Mouse (Mus musculus) erythroblast, adult 5-6 weeks (primary cell): Measurements from ENCODE around the gene Gm43638. TPM values are rescaled to one million over a fixed set of nuclear protein-coding genes. Genes with fewer than 3 reads are reported as not detected.
"Not testable (repeated sequence)": the region's sequence is repeated elsewhere in the genome, so short reads cannot be mapped to it uniquely, and the experiment has no call there.

ENCODE experiments used
- ATAC-seq: replicated peaks from 2 replicates; pipeline ENCODE4 v1.8.0; 2016; ENCODE audit warnings: moderate number of reproducible peaks, mild to moderate bottlenecking, moderate TSS enrichment, inconsistent platforms; ENCODE audit not compliant: poor library complexity, low FRiP score, severe bottlenecking
- total RNA-seq, 2 experiments: library from RNA; stranded (forward) in 1 of 2; stranded (reverse) in 1 of 2; fragments of 150-400 nt in 1 of 2; fragments of 200-764, 138-1000 nt in 1 of 2; gene quantifications; 2 replicates each; pipeline versions ENCODE4 v1.2.3 to v1.2.4; 2015 to 2017; ENCODE audit warnings: low replicate concordance in 2 of 2

Gm43638 gene
- total RNA-seq (2015; ENCODE audit: low replicate concordance) (not detected in 2 replicates), total RNA-seq (2017; ENCODE audit: low replicate concordance) (not detected in 2 replicates)

DNA sequence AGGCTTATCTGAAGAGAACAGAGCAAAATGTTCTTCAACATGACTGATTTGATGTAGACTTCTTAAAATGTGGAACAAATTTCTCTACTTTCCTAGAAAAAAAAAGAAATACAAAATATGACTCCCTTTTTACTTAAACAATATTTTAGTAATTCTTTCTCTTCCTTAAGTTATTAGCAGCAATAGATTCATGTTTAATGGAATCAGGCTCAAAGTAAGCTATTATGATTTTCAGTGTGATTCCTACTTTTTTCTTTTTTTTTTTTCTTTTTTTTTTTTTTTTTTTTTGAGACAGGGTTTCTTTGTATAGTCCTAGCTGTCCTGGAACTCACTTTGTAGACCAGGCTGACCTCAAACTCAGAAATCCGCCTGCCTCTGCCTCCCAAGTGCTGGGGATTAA, at the start of gene Gm43638:
Gm43638 (minus strand) TSS at position 101 of the 400 bp plus-strand sequence.
- ATAC-seq = not testable (repeated sequence)

DNA sequence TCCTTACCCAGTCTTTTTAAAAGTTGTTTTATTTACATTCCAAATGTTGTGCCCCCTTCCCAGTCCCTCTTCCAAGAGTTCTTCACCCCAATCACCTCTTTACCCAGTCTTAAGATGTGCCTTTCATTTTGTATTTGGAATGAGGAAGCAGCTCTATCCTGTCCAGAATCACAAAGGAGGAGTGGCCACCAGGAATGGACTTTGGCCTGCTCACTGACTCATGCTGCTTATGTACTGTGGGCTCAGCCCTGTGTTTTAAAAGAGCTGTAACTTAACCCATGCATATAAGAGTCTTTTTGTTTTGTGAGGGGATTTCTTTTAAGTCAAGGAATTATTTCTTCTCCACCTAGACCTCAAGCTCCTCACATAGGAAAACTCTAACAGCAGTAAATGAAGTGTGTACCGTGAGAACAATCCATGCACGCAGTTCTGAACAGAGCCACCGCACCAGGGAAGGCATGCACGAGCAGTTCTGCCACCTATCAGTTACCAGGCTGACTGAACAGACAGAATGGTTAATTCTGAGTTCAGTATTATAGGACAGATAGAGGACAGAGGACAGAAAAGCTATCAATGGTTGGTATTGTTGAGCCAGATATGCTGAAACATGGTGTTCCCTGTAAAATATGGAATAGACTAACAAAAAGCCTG, 49.5 kb upstream of the Gm43638 start:
- ATAC-seq = no peak

DNA sequence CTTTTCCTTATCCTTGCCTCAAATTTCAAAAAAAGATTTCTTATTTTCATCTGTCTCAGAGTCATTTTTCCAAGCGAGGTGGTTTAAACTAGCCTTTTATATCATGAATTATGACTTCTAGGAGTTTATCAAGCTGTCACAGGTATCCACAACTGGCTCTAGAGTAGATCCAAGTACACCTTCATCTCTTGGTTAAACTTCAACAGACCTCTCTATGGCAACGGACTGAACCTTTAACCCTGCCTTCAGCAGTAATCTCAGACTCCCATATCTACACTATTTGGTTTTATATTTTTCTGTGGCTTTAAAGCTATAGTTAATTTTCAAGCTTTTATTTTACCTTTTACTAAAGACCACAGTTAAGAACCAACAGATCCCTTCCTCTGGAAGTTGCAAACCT, 45.7 kb upstream of the Gm43638 start:
- ATAC-seq = no peak

DNA sequence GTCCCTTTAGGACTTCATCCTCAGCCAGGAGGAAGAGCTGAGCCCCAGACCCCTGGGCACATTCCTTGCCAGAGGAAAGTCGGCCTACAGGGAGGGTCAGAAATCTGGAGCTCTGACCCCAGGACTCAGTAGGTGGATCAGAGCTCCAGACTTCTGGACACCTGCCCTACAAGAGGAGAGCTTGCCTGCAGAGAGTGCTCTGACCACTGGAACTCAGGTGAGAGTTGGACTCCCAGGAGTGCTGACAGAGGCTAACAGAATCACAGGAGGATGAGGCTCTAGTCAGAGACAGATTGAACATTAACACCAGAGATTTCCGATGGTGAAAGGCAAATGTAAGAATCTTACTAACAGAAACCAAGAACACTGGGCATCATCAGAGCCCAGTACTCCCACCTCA, 37.0 kb upstream of the Gm43638 start:
- not testable (repeated sequence) for ATAC-seq

DNA sequence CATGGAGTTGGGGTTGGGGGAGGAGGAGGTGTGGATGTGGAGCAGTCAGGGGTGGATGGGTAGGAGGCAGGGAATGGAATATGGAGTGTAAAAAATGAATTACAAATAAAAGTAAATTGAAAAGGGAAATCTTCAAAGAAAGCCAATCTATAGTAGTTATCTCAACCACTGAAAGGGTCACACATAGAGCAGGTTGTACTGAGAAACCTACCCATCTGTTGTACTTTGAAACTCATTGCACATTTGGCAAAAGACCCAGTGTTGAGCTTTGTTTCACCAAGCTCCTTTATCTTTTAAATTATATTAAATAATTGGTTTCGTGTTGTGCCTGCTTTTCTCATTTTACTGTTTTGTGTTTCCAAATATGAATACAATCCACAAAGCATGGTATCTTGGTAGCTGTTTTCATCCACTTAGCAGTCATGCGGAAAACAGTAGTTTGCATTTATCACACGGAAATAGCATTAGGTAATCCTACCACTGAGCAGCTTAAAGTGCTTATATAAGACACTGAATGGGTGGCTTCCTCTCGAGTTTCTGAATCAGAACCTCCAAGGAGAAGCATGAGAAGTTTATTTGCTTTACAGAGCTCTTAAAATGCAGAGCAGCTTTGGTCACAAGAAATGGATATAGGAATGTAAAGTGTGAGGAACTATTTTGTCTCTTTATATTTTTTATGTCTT, 19.3 kb upstream of the Gm43638 start:
- ATAC-seq = no peak

DNA sequence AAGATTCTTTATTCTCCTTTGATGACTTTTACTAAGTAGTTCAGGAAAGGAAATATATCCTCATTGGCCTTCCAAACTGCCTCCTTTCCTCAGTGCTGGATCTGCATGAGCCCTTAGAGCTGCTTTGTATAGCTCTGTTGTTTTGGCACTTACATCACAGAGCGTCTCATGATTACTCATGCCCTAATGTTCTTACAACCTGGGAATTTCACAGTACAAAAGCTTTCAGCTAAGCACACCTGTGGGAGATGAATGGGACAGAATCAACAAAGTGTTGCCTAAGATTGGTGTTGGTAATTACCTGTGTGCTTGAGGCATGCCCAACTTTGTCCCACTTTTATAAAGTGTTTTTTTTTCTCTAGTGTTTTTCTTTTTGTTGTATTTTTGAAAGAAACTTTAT, 16.1 kb upstream of the Gm43638 start:
- no peak for ATAC-seq

DNA sequence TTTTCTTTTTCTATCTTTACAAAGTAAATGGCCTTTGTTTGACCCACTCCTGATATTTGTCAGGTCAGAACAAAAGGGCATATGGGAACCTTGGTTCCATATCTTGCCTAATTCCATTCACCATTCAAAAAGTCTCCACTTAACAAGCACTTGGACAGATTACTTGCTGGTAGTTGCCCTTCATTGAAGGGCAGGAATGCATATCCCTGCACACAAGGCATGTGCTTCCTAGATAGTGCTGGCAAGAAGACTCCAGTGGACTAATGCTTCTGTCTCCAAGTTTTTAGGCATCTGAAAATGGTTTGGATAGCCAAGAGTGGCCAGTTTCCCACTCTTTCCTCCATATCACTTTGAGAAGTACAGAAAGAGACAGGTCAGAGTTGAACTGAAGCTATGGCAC, 12.7 kb upstream of the Gm43638 start:
- ATAC-seq = no peak

DNA sequence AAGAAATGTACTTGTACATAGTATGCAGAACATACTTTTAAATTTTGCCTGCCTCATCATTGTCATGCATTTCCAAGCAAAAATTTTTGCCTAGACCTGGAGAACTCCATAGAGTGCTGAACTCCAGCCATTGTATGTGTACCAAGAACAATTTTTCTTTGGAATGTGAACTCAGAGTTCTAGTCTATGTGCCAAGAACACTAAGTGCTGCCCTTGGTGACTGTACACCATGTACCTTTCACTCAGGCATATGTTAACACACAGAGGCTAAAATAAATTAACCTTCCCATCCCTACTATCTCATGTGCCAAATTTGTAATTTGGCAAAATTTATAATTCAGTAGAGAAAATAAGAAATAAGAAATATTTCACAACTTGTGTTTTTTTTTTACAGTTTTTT, 12.3 kb upstream of the Gm43638 start:
- no peak for ATAC-seq

DNA sequence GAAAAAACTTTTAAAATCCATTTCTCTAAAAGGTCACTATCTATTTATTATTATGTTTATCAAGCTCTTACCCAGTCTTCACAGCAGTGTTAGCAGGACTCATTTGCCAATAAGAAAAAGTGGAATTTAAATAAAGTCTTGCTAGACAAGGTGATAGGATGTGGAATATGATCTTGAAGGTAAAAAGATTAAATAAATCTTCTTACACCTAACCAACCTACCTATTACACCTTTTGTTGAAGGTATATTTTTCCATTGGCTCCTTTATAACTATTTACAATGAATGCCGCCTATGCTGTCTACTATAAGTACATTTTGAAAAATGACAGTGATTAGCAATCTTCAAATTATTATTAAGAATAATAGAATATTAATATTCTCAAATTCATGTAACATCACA, 4.2 kb upstream of the Gm43638 start, which contains the start of gene Ugt2a1:
Ugt2a1 (minus strand) TSS at position 101 of the 400 bp plus-strand sequence.
- ATAC-seq = no peak

DNA sequence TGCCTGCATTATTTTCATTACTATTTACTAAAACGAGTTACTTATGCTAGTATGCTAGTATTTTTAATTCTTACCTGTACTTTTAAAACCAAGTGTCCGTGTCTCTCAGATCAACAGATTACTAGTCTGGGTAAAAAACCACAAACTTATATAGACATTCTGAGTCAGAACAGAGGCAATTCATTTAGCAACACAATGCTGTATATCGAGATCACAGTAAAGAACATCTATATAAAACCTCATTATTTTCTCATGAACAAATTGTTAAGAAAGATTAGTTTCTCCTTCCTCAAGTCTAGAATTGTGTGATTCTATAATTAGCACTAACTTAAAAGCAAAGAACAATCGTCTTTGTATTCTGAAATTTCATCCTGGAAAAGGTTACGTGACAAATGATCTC, 4.4 kb downstream of the Gm43638 start, which contains the start of gene Ugt2a2:
Ugt2a2 (minus strand) TSS at position 101 of the 400 bp plus-strand sequence.
- ATAC-seq = no peak

DNA sequence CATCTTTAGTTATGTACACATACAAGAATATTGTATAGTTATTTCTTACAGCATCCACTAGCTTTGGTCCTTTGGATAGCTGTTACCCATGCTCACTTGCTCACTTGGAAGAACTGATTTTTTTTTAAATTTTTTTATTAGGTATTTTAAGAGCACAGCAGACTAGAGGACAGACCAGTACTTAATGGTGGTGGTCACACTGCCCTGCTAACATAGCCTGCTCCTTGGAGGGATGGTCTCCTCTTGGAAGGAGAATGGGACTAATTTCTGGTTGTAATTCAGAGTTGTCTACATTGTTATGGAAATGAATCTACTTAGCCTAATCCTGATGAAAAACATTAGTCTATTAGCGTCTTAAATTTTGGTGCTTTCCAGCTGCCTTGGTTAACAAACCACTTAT, 27.8 kb downstream of the Gm43638 start:
- ATAC-seq = no peak

DNA sequence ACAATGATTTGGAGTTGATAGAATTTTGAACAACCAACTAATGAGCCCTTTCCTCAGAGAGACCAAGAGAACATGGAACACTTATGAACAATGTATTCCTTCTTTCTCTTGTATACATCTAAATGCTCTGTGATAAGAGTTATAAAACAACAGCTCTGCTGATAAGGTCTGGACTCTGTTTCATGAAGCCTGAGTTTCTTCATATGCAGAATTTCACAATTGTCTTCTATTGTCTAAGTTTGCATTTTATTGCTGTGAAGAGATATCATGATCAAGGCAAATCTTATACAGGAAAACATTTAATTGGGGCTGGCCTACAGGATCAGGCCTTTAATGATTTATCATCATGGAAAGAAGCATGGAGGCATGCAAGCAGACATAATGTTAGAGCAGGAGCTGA, 28.9 kb downstream of the Gm43638 start:
- no peak for ATAC-seq

DNA sequence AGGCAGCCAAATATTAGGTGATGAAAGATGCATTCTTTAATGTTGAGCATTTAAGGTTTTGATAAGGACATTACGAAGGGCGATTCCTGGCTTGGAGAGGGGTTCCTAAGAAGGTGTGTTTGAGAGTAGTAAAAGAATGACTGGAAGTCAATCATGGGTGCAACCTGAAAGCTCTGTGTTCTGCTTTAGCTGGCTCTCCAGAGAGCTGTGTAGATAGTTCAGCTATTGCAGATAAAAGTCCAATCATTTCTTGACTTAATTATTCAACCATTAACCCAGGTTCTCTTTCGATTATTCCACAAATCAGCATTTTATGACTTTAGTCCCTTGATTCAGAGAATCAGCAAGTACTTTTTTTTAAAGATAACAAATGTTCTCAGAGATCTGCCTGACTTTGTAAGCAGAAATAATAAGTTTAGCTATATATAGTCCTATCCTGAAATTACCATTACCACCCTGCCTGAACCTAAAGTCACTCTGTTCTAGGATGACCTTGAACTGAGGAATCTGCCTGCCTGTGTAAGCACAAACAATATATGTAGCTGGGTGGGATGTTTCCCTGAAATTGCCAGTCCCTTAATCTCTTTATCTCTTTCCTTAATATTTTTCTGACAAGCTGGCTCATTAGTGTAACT, 30.3 kb downstream of the Gm43638 start:
- ATAC-seq = no peak

DNA sequence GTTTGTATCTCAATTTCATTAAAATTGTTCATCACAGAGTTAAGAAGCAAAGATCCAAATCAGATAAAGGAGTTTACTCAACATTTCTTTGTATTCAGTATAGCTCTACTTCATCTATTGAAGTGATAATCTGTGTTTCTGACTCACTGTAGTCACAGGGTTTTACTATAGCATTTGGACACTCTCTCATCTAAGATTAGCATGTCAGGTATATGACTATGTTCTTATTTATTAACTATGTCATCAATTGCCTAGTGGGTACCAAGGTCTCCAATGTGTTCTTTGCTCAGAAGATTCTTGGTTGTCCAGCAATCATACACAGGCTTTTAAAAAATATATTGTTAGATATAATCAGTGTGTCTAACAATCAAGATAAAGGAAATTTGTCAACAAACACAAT, 31.1 kb downstream of the Gm43638 start:
- no peak for ATAC-seq

DNA sequence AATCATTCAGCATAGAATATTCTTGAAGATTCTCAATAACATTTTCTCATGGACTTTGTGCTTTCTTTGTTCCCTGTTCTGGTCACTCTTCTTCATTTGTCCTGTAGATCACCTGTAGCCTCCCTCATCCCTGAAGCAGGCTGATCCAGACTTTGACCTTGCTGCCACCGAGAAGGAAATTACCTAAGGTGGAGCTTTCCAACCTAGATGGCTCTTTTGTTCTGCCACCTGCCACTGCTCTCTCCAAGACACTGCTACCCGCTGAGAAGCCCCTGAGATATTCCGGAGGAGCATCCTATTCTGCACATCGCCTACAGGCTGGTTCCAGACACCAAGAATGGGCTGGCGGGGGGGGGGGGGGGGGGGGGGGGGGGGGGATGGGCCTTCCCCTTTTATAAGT, 34.1 kb downstream of the Gm43638 start:
- not testable (repeated sequence) for ATAC-seq

DNA sequence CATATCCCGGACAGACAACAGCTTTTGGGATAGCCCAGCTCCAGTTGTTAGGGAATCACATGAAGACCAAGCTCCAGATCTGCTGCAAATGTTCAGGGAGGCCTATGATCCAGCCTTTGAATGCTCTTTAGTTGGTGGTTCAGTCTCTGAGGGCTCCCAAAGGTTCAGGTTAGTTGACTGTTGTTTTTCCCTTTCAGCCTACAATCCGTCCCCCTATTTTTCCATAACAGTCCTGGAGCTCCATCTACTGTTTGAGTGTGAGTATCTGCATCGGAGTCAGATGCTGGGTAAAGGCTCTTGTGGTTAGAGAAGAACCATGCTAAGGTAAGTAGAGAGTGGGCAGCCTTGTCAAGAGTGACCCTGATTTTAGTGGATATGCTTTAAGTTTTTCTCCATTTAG, 50.3 kb downstream of the Gm43638 start:
- ATAC-seq = no peak

DNA sequence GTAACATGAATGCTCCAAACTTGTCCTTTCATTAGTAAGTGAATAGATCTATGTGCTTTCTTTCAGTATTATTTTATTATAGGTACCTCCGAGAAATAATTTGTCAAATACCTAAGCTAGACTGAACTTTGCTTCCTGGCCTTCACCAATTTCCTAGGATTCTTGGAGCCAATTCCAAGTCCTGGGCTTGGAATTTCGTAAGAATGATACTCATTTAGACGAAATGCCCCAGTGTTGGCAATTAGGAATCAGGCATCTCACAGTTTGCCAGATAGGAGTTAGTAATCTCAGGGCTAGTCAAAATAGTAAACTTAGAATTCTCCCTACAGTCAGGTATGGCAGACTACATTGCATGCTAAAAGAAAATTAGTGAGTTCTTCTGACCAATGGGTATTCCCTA, 60.9 kb downstream of the Gm43638 start:
- no peak for ATAC-seq

DNA sequence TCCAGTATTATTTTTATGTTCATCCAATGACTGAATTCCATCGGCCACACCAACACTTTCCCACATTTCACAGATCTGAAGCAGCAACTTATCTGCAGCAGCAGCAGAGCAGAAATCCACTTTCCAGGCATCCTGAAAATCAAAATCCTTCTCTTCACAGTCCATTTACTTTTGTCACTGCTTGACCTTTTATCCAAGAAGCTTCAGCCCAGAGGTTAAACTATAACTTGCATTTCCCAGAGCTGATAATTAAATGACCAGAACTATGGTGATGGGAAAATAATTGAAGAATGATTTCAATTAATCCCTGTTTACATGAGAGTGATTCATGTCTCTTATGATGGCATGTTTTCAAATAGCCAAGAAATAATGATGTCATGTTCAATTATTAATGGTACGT, 62.6 kb downstream of the Gm43638 start, which contains the start of gene Ugt2b38:
Ugt2b38 (minus strand) TSS at position 163 of the 400 bp plus-strand sequence.
- not testable (repeated sequence) for ATAC-seq
